Mouse (Mus musculus): ENCODE data around the gene 2510009E07Rik. TPM values are rescaled to one million over a fixed set of nuclear protein-coding genes. Genes with fewer than 3 reads are reported as not detected.

Gene 2510009E07Rik
- total RNA-seq, 4 experiments from 2014 or later: 21.4 to 32.1 (median 26.3) TPM

DNA sequence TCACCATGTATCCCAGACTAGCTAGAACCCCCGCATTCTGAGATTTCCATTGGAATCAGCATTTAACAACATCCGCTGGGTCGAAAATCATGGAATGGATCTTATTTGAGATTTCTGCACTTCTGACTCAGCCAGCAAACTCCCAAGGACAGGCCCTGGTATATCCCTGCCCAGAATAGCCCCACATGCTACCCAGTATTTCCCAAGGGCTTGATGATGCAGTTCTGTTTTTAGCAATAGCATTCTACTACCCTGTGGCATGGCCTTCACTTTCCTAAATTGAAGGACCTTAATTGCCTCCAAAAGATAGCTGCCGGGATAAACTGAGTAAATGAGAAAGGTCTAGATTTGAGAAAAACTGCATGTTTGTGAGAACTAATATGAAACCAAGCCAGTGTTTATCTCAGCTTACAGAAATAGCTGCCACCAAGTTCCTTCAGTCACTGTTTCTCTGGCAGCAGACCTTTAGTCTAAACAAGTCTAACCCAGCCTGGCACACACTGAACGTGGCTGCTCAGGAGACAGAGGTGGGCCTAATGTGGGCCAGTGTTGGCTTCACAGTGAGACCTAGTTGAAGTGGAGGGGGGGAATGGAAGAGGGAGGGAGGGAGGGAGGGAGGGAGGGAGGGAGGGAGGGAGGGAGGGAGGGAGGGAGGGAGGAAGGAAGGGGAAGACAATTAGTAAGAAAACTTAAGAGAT, 58.2 kb downstream of the 2510009E07Rik start:
- DNase-seq (ENCODE audit: low spot score in 2 of 2): no peak

DNA sequence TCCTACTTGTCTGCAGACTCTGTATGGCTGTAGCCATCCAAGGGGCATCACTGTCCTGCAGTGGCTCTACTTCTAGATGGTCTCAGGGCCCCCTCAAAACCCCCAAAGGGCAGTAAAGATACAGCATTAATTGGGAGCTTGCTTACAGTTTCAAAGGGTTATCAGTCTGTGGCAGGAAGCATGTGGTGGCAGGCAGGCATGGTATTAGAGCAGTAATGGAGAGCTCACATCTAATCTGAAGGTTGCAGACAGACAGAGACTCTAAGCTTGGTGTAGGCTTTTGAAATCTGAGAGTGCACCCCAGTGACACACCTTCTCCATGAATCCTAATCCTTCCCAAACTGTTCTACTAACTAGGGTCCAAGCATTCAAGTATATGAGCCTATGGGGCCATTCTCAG, 60.0 kb downstream of the 2510009E07Rik start:
- DNase-seq (ENCODE audit: low spot score in 2 of 2): no peak

DNA sequence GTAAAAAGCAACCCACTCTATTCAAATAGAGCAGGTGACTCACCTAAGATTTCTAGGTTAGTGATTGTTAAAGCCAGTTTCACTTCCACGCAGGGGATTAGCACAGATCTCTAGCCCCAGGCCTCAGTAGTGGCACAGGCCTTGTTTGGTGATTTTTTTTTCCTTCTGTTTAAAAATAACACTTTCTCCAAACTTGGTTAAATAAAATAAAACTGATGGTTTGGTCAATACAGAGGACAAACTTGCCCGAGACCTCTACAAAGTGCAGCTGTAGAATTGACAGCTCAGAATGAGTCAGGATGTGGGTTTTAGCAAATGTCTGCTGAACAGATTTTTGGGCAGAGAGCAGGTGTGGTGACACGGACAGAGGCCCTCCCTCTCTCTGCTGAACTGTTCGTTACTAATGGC, 62.6 kb downstream of the 2510009E07Rik start:
- no peak for DNase-seq (ENCODE audit: low spot score in 2 of 2)

DNA sequence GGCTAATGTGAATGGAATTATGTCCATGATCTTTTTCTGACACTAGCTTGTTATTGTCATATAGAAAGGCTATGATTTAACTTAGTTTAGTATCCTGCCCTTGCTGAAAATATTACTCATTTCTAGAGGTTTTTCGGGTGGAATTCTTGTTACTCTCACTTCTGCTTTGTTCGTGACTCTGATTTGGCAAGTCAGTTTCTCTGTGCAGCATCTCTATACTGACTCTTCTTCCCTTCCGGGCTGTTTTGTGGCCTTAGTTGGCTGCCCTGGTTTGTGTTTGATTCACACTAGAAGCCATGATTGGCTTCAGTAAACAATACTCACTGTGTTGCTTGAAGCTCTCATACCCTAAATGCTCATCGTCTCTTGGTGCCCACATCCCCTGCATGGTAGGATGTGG, 63.9 kb downstream of the 2510009E07Rik start:
- no peak for DNase-seq (ENCODE audit: low spot score in 2 of 2)

DNA sequence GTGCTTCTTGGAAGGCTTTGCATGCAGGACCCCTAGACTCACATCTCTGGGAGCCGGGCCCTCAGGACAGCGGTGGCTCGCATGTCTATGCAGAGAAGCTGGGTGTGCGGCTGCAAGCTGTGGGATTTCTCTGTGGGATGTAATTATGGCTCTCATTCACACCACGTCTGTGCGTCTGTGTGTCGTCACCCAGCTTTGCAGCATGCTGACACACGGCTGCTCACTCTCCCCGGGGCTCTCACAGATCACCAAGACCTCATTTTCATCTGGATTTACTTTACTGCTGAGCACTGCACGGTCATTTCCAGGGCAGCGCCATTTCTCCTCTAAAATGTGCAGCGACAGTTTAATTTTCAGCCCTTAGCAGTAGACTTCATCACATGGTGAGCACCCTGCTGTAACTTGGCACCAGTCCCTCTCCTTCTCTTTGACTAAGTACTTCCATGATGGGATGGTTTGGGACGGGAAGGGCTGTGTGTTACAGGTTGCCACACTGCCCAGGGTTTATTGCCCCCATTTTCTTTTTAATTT, 66.3 kb downstream of the 2510009E07Rik start:
- DNase-seq (ENCODE audit: low spot score in 2 of 2): no peak

DNA sequence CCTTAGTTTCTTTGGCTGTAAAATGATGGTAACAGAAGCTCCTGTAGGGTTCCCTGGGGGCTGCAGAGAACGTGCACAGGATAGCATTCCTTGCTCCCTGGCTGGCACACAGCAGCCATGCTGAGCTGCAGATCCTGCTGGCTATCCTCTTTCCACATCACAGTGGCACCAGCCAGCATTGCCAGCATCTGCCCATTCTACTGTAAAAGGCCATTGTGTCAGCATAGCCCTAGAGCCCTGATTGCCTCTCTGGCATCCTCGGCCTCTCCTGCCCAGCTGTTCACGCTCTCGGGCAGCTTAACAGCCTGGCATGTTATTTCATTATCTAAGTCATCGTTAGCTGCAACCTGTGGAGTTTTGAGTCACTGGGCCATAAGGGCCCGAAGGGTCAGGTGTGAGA, 67.2 kb downstream of the 2510009E07Rik start:
- no peak for DNase-seq (ENCODE audit: low spot score in 2 of 2)

DNA sequence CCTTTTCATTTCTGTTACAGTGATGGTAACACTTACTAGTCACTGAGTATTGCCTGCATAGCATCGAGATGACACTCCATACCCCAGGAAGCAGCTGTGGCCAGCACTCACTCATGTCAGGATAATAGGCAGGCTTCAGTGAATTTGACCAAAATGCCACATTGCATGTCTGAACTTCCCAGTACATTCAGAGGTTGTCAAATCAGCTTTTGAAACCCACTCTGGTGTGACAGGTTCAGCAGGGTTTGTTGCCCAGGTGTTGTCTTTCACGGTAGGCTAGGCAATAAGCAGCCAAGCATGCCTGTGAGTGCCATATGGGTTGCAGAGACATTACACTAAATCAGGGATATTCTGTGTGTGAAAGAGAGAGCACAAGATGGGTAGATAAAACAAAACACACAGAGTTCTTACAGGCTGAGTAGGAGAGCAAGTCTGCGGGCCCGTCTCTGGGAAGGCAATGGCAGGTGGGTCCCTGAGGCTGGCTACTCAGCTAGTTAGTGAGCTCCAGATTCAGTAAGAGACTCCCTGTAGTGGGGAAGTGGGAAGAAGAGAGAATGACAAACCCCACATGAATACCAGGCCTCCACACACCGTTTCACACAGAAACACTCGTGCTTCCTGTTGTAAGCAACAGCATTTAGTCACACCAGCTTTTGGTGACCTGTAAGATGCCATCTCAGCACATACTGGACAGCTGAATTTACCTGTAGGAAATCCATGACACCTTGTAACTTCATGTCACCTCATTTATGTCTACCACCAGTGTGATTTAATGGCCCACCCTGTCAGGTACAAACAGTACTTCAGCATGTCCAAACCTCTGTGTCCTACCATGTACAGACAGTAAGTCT, 68.5 kb downstream of the 2510009E07Rik start:
- no peak for DNase-seq (ENCODE audit: low spot score in 2 of 2)

DNA sequence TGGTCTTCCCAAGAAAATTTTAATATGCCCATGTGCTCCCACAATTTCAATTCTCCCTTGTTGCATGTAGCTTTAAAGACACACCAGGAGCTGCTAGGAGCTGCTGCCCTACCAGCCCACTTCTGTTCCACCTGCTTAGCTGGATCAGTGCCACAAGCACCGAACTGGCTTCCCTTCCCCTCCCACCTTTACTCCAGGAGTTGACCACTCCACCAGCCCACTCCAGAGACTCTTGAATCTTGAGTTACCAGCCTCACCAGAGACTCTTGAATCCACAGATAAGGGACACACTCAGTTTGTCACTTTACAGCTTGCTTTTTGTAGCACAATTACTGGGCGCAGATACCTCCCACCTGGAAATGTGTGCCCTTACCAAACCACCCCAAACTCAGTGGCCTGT, 73.8 kb downstream of the 2510009E07Rik start:
- no peak for DNase-seq (ENCODE audit: low spot score in 2 of 2)

DNA sequence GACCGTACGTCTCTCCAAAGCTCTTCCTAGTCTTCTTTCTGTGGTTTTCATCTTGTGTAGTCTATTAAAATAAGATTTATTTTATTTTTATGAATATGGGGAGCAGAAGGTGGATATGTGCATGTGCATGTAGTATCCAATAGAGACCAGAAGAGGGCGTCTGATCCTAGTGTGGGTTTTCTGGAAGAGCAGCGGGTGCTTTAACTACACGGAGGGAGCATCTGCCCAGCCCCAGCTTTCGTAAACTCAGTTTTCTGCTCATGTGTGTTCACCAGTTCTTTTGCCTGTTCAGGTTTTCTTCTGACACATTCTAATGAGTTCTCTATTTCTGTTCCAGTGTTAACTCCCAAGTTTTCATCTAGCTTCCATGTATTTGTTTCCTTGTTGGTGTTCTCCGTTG, 78.7 kb downstream of the 2510009E07Rik start:
- peak in 1 of 2 experiments; percentile 31 for DNase-seq (ENCODE audit: low spot score in 2 of 2)

DNA sequence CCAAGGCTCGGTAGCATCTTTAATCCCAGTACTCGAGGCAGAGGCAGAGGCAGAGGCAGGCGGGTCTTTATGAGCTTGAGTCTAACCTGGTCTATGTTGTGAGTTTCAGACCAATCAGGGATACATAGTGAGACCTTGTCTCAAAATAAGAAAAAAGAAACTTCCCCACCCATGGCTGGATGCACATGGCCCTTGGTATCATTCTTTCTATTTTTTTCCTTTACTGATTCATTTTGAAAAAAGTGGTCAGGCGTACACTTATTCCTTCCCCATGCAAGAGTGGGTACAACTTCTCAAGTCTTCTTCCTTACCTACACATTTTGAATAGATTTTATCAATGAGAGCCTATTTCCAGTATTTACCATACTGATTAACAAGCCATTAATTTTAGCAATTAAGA, 84.0 kb downstream of the 2510009E07Rik start:
- DNase-seq (ENCODE audit: low spot score in 2 of 2): no peak

DNA sequence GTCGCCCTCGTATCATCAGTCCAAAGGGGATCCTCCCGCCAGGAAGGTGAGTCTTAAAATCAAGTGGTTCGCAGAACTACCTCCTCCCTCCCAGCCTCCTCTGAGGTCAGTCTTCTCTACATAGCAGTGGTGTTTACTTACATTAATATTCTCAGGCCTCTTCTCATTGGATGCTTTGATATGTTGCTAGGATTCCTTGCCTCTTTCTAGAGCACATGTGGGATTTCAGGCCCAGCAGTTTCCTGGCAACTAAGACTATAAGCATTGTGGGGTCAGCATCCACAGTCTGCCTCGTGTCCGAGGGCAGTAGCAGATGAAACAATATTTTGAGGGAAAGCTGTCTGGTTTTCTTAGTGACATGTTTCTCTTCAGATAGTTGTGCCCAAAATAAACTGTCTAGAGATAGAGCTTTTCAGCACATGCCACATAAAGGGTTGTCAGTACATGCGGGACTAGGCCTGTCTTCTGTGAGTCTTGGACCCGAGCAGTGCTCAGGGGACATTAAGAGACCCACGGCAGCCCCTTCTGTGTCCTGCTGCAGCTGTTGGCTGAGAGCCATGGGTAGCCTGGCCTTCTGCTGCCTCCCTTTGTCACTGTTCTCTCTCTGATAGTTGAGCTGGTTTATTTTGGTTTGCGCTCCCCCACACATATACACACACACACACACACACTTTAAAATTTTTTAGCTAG, 86.1 kb downstream of the 2510009E07Rik start:
- no peak for DNase-seq (ENCODE audit: low spot score in 2 of 2)

DNA sequence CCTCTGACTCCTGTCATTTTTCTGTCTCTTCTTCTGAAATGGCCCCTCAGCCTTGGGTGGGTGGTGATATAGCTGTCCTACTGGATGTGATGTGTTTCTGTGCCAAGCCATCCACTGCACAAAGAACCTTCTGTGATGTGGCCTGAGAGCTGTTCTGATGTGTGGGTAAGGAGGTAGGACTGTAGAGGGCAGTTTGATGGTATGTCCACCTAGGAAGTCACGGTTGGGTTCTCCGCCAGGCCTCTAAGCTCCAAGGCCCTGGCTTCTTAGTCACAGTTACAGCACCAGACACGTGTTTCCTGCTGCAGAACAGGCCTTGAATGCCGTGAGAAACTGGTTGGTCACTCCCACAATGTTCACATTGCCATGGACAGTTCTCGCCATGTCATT, 86.8 kb downstream of the 2510009E07Rik start:
- no peak for DNase-seq (ENCODE audit: low spot score in 2 of 2)

DNA sequence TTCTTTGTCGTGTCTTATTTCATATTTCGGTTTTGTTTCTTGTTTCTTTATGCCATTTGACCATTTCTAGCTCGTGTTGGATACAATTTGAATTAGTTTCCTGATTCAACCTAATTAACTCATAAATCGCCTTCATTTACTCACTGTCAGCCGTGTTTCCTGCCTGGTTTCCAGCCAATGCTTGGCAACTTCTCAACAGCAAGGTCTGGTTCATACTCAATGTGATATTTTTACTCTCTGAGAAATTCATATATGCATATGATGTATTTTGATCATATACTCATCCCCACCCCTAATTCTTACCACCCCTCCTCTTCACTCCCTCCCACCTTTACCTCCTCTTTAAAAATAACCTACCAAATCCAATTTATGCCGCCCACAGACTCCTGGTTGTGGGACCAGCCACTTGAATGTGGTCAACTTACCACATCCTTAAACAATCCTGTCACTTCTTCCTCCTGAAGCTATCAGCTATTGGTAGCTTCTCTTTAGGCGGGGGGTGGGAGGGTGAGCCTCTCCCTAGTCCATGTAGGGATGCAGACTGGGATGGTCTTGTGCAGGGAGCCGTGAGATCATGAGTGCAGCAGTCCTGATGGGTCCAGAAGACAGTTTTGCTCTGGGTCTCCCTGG, 87.3 kb downstream of the 2510009E07Rik start:
- no peak for DNase-seq (ENCODE audit: low spot score in 2 of 2)

DNA sequence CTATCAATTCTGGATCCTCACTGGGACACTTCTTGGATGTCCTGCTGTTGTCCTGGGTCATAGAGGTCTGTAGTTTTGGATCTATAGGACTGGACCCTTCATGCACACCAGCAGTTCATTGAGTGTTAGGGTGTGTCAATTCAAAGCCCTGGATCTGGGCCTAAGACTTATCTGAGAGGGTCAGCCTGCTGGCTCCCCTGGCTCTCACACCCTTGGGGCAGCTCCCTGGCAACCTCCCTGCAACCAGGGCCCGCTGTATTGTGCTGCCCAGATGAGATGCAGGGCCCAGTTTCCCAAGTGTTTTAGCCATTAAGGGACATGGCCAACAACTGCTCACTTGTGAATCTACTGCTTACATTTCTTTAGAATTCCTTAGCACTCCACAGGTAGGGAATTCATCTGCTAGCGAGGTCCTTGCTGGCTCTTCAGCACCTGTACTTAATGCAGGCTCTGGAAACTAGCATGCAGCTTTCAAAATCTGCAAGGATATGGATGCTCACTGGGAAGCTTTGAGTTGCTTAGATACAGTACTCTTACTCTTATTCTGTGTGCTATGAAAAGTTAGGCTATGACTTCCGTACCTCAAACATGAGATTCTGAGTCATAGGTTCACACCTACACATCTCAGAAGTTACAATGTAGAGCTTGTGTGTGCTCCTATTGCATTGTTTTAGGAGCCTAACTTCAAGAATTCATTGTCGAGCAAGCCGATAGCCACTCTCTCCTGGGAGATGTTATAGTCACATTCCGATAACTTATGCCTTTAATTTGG, 88.0 kb downstream of the 2510009E07Rik start:
- no peak for DNase-seq (ENCODE audit: low spot score in 2 of 2)

DNA sequence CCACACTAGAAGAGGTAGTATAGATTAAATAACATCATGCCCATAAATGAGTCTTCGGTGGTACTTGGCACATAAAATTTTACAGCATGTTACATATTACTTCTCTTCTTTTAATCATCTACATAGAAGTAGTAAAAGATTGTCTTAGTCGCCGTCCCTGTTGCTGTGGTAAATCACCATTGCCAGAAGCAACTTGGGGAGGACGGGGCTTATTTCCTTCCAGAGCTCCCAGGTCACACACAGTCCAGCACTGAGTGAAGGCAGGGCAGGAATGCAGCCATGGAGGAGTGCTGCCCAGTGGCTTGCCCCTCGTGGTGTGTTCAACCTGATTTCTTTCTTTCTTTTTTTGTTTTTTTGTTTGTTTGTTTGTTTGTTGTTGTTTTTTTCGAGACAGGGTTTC, 90.1 kb downstream of the 2510009E07Rik start:
- DNase-seq (ENCODE audit: low spot score in 2 of 2): no peak

Other genes with a start within 250 kb of the 2510009E07Rik start
- 1 to 10 TPM; 6.1 to 8.3 (median 7.1) TPM for gene Ehhadh, start 93.1 kb upstream of the 2510009E07Rik start, total RNA-seq (2022)
- gene Map3k13, start 99.7 kb upstream of the 2510009E07Rik start, total RNA-seq (2022): under 1 TPM; 0.56 to 0.75 (median 0.61) TPM

Data from gastrocnemius, adult 8-10 months (tissue).